Mouse (Mus musculus) gastrocnemius, postnatal 4 days (tissue): ENCODE results near the gene Tmem206. TPM values are rescaled to one million over a fixed set of nuclear protein-coding genes. Genes with fewer than 3 reads are reported as not detected.

Source experiments
- DNase-seq, 2 experiments: peaks; one replicate each; pipeline ENCODE4 v3.0.0; 2021 to 2022; ENCODE audit warnings: low spot score in 2 of 2, mixed read lengths in 2 of 2
- total RNA-seq, 2 experiments: library from RNA; stranded (reverse); gene quantifications; 2 replicates each; pipeline ENCODE4 v1.2.3; 2021

Tmem206 gene
- total RNA-seq, 2 experiments from 2014 or later: 4.6 to 6.3 TPM

DNA sequence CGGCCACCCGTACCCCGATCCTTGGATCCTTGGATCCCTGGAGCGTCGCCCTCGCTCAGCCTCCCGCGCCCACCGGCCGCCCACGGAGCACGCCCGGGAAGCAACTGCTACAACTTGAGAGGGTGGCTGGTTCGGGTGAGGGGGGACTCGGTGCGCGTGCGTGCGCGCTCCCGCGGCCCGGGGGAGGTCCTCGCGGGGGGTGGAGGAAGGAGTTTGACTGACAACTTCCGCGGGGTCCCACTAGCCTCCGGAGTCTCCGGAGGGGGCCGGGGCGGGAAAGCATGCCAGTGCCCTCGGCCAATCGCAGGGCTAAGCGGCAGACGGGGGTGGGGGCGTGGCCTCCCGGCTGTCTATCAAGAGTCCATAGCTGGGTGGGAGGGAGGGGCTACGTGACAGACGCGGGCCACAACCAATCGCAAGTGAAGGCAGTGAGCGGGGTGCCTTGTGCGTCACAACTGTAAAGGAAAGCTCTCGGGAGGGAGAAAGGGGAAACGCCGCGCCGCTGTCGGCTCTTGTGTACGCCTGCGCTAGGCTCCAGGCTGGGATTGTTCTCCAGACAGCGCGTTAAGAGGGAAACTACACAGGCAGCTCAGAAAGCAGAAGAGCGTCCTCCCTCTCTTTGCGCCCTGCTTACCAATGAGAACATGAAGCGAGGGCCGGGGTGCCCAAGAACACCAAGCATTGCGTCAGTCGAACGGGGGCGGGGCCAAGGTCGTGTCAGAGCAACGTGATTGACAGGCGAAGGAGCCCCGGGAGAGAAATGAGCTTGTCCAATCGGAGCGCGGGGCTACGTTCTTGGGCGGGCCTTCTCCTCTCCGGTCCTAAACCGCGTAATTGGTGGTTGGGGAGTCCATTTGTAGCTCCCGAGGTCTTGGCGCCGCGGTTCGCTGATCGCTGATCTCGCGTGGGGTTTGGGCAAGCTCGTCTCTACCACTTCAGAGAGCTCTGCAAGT, 71.5 kb downstream of the Tmem206 start:
- DNase-seq: peak; percentile 98 to 99

Other genes starting within 250 kb of the Tmem206 start
- gene Batf3, start 228.1 kb upstream of the Tmem206 start, total RNA-seq: 1 to 10 TPM in 1 of 2 experiments, under 1 TPM in 1; 0.47 to 2.7 TPM
- not detected for gene Fam71a, start 161.1 kb upstream of the Tmem206 start, total RNA-seq
- gene Atf3, start 107.9 kb upstream of the Tmem206 start, total RNA-seq: 10 to 100 TPM in 1 of 2 experiments, 1 to 10 TPM in 1; 9.7 to 13.9 TPM
- 10 to 100 TPM; 94.5 to 94.7 TPM for gene Nenf, start 7.7 kb upstream of the Tmem206 start, total RNA-seq
- 10 to 100 TPM; 57.9 to 66.5 TPM for gene Ppp2r5a, start 77.4 kb downstream of the Tmem206 start, total RNA-seq
- 10 to 100 TPM; 14.7 to 15.2 TPM for gene Dtl, start 249.6 kb downstream of the Tmem206 start, total RNA-seq
- 10 to 100 TPM; 26.1 to 27.6 TPM for gene Ints7, start 249.7 kb downstream of the Tmem206 start, total RNA-seq